Mouse (Mus musculus): Measurements from ENCODE around the gene Zfp967.
"Not testable (repeated sequence)": the region's sequence is repeated elsewhere in the genome, so short reads cannot be mapped to it uniquely, and the experiment has no call there.

Gene Zfp967

GRCm38 (mm10) chr2:176520756-176521155 is at the start of gene Zfp967:
Gene Zfp967 (plus strand): TSS chr2:176521056.
- not testable (repeated sequence) for DNase-seq

GRCm38 (mm10) chr2:176486683-176487082 is 34.2 kb upstream of the Zfp967 start, which contains the start of gene Gm14434:
Gene Gm14434 (minus strand): TSS chr2:176486783.
- not testable (repeated sequence) for DNase-seq

Data from cerebellum, adult 8-10 months (tissue).